Mouse (Mus musculus): ENCODE measurements around the gene Aco1. TPM values are rescaled to one million over a fixed set of nuclear protein-coding genes. Genes with fewer than 3 reads are reported as not detected.

Gene Aco1
- polyA plus RNA-seq, 1 experiment from 2014 or later, result 59.9 TPM

GRCm38 (mm10) chr4:40244035-40244434 is 101.2 kb downstream of the Aco1 start:
- H3K27me3 ChIP-seq (ENCODE audit: control insufficient read depth, insufficient read depth, low read depth, low read length), result no peaks in the 10 kb centered on the region
- H3K36me3 ChIP-seq (ENCODE audit: control insufficient read depth, insufficient read depth), result no peaks in the 10 kb centered on the region
- WGBS (ENCODE audit: insufficient replicate concordance), result 31% methylated on average over 8 of the region's 8 CpGs
- ATAC-seq (ENCODE audit: low read depth), result no peak
- no peaks in the 10 kb centered on the region for H3K9me3 ChIP-seq (replicated peaks; ENCODE audit: control insufficient read depth, low read length)
- no peak overlapping the region for H3K4me3 ChIP-seq (ENCODE audit: low read depth, low read length)
- no peaks in the 10 kb centered on the region; the same call in 1 of the 2 replicates for H3K4me1 ChIP-seq (ENCODE audit: control insufficient read depth, low read depth, low read length)
- no peak overlapping the region for H3K27ac ChIP-seq (ENCODE audit: low read length)
- H3K9ac ChIP-seq (ENCODE audit: low read depth, low read length), result no peak overlapping the region
- H3K4me2 ChIP-seq (ENCODE audit: low read depth, low read length), result no peak overlapping the region

Other genes with a start within 250 kb of the Aco1 start
- 5.7 and 6.0 TPM in 2 replicates for gene Ddx58, start 96.7 kb downstream of the Aco1 start, polyA plus RNA-seq (2015; fragmentation: Nextera tagmentation; extraction: Ambion mirVana)
- 13.7 and 17.4 TPM in 2 replicates for gene Smim27, start 126.5 kb downstream of the Aco1 start, polyA plus RNA-seq (2015; fragmentation: Nextera tagmentation; extraction: Ambion mirVana)
- 11.2 and 12.0 TPM in 2 replicates for gene Topors, start 126.8 kb downstream of the Aco1 start, polyA plus RNA-seq (2015; fragmentation: Nextera tagmentation; extraction: Ambion mirVana)
- 142 and 153 TPM in 2 replicates for gene Ndufb6, start 136.3 kb downstream of the Aco1 start, polyA plus RNA-seq (2015; fragmentation: Nextera tagmentation; extraction: Ambion mirVana)

All from liver, embryonic 16.5 days (tissue).